Mouse (Mus musculus) c-Kit-negative CD71-positive TER-119-positive erythroid progenitor cells, embryonic 14.5 days (primary cell): ENCODE measurements at regions not wholly inside any gene's neighbourhood (a gene's known extent, or its start where the extent isn't known, plus 50 kb on each side); places are given as distances from the start of the nearest gene placed in this dataset.
A peak's percentile ranks its signal among the peaks of the same experiment; 100 is the strongest.

Experiments used
- DNase-seq: peaks from one replicate; pipeline ENCODE4 v3.0.0-alpha.2; 2013; ENCODE audit warnings: low read depth, low spot score

DNA sequence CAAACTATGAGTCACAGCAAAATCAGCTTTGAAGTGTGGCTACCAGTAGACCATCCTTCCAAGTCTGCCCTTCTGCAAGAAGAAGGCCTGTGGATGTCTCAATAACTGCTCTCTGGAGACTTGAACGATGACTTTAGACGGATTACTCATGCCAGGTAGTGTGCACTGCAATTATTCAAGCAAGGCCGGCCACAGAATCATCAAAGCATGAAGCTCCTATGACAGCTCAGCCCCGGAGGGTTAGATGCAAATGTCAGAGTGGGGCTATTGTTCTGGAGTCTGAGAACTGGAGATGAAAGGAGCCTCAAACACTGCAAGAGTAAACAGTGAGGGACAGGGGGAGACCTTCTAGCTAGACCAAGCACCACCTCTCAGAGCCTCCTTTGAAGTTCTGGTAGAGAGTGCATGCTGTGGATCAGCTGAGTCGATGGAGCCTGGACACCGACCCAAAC lies 173.8 kb upstream of the Dmrta1 start:
- no peak for DNase-seq

GRCm38 (mm10) chr4:89500232-89500631 lies 179.0 kb upstream of the Dmrta1 start:
- DNase-seq: no peak

GRCm38 (mm10) chr4:89490947-89491346 lies 180.1 kb upstream of the Cdkn2b start:
- DNase-seq: no peak

GRCm38 (mm10) chr4:89487416-89488165 lies 176.8 kb upstream of the Cdkn2b start:
- DNase-seq: no peak

DNA sequence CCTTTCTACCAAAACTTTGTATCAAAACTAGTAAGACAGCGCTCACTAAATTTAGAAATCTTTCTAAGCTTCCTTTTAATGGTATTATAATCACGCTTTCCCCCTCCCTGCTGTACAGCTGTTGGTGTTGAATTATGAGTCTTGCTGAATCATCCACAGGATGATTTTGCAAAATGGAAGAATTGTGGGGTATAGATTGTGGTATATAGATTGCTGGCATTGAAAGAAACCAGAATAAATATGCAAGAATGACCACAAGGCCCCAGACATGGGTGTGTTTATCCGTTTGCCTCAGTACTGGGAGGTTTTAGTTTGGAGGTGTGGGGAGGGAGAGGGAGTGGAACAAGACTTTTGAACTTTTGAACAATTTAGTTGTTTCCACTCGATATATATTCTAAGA lies 176.1 kb upstream of the Cdkn2b start:
- DNase-seq: peak; percentile 27

- DNase-seq: no peak
These were observed 175.2 kb upstream of the Cdkn2b start for GRCm38 (mm10) chr4:89485981-89486531.

DNA sequence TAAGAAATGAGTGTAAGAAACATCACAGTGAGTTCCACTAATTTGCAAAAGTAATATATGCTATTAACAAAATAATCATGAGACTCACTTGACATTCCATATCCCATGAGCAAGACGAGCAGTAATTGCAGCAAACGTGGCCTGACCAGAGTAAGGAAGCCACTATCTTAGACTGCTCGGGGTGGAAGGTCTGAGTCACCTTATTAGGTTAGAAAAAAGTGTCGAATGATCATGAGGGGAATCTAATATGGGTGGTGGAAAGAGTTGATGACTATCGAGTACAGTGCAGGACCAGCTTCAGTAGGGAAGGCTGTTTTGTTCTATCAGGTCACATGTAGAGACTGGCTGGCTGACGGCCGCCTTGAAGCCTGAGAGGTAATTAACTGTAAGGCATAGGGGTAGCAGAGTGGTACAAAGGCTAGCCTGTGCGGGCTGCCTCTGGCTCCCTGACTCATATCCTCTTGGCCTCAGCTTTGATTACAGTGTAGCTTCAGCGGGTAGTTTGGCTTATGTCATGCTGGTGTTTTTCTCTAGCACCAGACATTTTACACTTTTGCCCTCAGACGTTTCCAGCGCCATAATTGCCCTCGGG lies 167.9 kb upstream of the Cdkn2b start:
- no peak for DNase-seq

- no peak for DNase-seq
These were observed 165.0 kb upstream of the Cdkn2b start for GRCm38 (mm10) chr4:89475848-89476247.

DNA sequence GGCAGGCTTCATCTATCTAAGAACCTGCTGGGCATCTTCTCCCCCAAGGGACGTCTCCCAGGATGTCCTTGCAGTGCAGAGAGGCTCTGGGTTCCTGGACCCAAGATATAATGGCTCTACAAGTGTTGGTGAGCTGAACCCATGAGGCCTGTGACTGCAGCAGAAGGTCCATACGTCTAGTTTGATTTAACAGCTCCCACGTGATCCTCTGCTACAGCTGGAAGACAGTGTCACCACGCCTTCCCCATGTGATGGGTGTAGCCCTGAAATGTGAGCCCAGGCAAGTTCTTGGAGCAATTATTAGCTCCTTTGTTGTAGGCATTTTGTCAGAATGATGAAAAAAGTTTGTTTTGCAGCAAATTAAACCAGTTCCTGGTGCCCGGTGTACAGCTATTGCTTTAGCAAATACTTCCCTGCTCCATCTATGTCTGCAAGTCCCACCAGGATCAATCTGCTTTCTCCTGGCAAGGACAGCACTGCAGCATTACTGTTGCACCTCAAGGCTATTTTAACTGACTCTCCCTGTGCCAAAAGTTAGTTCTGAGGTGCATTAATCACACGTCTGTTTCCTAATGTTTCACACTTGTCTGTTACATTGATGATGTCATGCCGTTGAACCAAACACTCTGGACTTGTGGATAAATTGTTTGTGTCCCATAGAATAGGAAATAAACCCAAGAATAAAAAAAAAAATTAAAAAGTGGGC lies 164.2 kb upstream of the Cdkn2b start:
- no peak for DNase-seq

GRCm38 (mm10) chr4:89471426-89471825 lies 160.6 kb upstream of the Cdkn2b start:
- no peak for DNase-seq

GRCm38 (mm10) chr4:89470756-89471155 lies 159.9 kb upstream of the Cdkn2b start:
- DNase-seq: no peak

GRCm38 (mm10) chr4:89469883-89470282 lies 159.0 kb upstream of the Cdkn2b start:
- DNase-seq: no peak

DNA sequence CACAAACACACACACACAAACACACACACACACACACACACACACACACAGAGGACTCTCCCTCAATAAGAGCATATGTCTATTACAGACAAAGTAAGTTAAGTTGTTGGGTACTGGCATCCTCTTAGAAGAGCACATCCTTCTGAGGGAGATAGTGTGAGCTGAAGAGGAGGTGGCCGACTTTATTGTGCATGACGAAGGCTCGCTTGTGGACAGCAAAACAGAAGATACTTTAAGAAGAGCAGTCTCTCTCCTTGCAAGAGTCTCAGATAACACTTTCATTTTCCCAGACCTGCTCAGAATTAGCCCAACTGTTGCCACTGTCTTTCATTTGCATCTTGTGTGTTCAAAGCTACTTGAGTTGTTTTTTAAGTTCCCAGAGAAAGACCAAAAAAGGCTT lies 158.6 kb upstream of the Cdkn2b start:
- no peak for DNase-seq

DNA sequence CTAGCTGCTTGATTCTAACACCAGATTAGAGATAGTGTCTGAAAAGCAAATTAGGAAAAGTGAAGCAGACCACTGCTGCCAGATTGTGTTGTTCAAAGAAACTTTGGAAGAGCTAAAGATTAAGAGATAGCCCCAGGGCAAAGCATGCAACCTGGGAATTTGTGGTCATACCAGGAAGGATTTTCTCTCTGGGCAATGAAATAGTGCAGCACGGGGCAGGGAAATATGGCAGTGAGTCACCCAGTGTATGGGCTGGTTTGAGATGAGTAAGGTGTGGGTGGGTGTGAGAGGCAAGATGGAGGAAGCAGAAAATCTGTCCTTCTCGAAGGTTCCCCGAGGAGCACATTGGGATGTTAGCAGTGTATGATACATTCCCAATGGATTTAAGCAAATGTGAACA lies 155.9 kb upstream of the Cdkn2b start:
- DNase-seq: no peak

DNA sequence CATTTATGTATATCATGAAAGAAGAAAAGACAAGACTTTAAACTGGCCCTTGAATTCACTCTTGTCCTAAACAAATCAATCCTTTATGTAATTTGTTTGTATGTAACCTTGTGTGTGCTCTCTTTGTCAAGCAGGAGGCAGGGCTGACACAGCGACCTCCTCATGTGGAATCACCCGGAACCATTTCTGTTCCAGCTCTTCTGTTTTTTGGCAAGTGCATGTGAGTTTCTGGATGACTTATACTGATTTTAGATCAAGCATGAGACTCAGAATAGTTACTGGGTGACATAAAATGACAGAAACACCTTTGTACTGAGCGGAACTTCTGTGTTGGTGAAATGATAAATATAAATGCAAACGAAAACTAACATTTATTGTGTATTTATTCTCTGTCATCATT lies 152.3 kb upstream of the Cdkn2b start:
- no peak for DNase-seq

- no peak for DNase-seq
These were observed 149.4 kb upstream of the Cdkn2b start for GRCm38 (mm10) chr4:89460170-89460762.

DNA sequence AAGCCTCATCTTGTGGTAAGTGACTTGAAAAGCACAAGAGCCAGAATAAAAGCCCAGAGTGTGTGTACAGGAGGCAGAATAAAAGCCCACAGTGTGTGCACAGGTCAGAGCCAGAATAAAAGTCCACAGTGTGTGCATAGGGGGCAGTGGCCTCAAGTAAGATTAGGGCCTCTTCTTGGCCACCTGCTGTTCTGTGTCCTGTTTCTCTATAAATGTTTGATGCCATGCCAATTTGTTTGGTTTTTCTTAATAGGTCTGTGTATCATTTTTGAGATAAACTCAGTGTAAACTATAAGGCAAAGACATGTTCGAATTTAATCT lies 148.5 kb upstream of the Cdkn2b start:
- DNase-seq: no peak

GRCm38 (mm10) chr4:89458628-89459345 lies 147.9 kb upstream of the Cdkn2b start:
- no peak for DNase-seq

DNA sequence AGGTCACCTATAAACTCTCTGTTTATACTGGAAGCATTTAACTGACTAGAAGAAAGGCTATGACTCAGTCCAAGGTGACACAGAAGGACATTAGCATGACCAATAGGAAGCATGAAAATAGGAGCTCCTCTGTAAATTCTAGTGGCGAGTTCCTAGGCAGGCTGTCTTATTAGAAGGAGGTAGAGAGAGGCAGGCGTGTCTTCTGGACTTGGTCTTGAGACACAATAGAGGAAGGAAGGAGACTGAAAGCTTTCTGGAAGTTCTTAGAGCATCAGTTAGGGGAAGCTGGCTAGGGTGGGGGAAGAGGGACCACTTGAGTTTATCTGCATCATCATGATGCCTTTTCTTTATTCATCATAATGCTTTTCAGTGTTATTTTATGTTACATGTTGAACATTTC lies 147.0 kb upstream of the Cdkn2b start:
- no peak for DNase-seq

- no peak for DNase-seq
These were observed 144.1 kb upstream of the Cdkn2b start for GRCm38 (mm10) chr4:89454926-89455325.

- no peak for DNase-seq
These were observed 142.2 kb upstream of the Cdkn2b start for GRCm38 (mm10) chr4:89453051-89453450.

DNA sequence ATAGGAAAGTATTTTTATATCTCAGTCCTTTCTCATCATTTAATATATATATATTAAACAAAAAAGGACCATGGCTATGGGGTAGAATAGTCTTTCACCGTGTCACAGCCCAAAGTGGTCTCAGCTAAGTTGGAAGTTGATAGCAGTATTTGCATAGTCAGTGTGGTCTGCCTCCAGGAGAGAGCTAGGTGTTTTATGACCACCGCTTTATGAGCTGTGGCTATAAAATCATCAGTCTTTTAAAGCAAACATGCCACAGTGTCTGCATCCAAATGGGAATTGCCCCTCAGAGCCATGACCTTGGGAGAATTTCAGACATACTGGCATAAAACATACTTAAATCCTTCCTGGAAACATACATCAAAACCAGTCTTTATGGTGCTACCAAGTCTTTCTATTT lies 140.9 kb upstream of the Cdkn2b start:
- no peak for DNase-seq
